Mouse (Mus musculus) brain, embryonic 14.5 days (tissue): ENCODE data around the gene Gm47841. TPM values are rescaled to one million over a fixed set of nuclear protein-coding genes. Genes with fewer than 3 reads are reported as not detected.

Source experiments
- DNase-seq: peaks from one replicate; pipeline ENCODE4 v3.0.0-alpha.2; 2011; ENCODE audit warnings: low read depth
- CTCF ChIP-seq: fragments of 200-500 bp; IDR thresholded peaks from 2 replicates; pipeline ENCODE4 v1.5.1; 2012; ENCODE audit warnings: inconsistent platforms, mild to moderate bottlenecking, moderate library complexity, borderline replicate concordance; ENCODE audit not compliant: insufficient read depth, insufficient read length; ENCODE audit errors: extremely low read depth
- POLR2A ChIP-seq: fragments of 200-500 bp; IDR thresholded peaks from 2 replicates; pipeline ENCODE4 v1.6.1; 2012; ENCODE audit warnings: mild to moderate bottlenecking, inconsistent platforms, borderline replicate concordance; ENCODE audit not compliant: poor library complexity, insufficient read depth, insufficient read length, severe bottlenecking; ENCODE audit errors: extremely low read depth
- polyA plus RNA-seq: library from polyadenylated mRNA; depleted of rRNA; stranded (reverse); fragments of >200 nt; gene quantifications from 2 replicates; pipeline ENCODE4 v1.2.3, GENCODE M21; 2012

Gene Gm47841
- polyA plus RNA-seq, 1 experiment = not detected

DNA sequence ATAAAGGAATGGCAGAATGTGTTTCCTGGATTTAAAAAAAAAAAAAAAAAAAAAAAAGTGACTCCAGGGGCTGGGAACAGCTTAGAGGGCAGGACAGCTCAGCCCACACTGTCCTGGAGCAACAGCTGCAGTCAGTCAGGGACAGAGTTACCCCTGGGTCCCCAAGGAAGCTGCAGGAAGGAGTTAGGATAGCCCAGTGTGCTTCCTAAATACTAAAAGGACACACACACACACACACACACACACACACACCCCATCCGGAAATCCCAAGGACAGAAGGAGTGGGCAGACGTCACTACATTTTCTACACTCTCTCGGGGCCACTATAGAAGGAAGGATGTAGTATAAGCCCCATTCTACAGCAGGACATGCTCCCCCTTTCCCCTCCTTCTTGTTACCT is 20.8 kb upstream of the Gm47841 start:
- DNase-seq = no peak
- no peak for TF ChIP-seq POLR2A
- TF ChIP-seq CTCF = no peak

- peak; percentile 54 for DNase-seq
- TF ChIP-seq POLR2A = no peak
- TF ChIP-seq CTCF = no peak
Measured at GRCm38 (mm10) chr15:101066920-101067696, 19.9 kb upstream of the Gm47841 start.

GRCm38 (mm10) chr15:101066364-101066847 is 19.2 kb upstream of the Gm47841 start:
- DNase-seq = no peak
- TF ChIP-seq CTCF (no peak), POLR2A (no peak)

- TF ChIP-seq CTCF = no peak
- TF ChIP-seq POLR2A = no peak
- no peak for DNase-seq
Measured at GRCm38 (mm10) chr15:101065069-101065468, 17.9 kb upstream of the Gm47841 start.

DNA sequence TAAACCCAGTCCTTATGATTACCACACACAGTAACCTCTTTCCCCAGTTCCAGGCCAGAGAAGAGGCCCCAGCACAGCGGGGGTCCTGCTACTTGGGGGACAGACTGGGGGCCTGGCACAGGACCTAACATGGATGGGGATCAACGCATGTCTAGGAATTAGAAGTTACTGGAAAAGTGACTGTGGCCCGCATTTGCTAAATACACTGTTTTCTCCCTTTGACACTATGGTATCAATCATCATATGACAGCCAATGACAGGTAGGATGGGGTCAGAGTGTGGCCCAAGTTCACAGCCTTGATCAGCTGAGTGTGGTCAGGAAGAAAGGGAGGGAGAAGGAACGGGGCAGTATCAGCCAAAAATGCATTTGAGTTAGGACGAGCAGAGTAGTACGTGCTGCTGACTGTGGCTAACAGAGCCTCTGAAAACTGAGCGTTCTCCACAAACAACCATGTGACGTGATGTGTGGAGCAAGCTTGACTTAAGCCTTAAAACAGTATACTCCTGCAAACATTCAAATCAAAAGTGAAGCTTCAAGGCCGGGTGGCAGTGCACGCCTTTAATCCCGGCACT is 13.2 kb upstream of the Gm47841 start:
- no peak for DNase-seq

GRCm38 (mm10) chr15:101059570-101060279 is 12.5 kb upstream of the Gm47841 start:
- peak; percentile 63 for DNase-seq
- TF ChIP-seq CTCF (no peak), POLR2A (no peak)

More for the DNA sequence above, 13.2 kb upstream of the Gm47841 start:
- TF ChIP-seq POLR2A (no peak), CTCF (no peak)

DNA sequence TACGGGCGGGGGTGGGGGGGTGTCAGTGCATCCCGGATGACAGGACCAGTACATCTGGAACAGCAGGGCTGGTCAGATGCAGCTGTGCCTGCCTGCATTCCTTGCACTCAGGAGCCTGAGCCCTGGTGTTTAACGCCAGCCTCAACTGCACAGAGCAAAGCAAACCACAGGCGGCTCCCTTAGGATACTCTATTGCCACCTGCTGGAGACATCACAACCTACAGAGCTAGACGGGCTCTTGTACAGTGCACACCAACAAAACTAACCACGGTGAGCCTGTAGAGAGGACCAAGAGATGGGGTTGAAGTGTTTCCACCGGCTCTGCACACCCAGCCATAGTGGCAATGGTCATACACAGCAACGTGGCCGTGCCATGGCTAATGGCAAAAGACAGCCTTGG is 9.0 kb upstream of the Gm47841 start:
- peak; percentile 78 for DNase-seq
- peak; percentile 72 for TF ChIP-seq CTCF
- TF ChIP-seq POLR2A = no peak

DNA sequence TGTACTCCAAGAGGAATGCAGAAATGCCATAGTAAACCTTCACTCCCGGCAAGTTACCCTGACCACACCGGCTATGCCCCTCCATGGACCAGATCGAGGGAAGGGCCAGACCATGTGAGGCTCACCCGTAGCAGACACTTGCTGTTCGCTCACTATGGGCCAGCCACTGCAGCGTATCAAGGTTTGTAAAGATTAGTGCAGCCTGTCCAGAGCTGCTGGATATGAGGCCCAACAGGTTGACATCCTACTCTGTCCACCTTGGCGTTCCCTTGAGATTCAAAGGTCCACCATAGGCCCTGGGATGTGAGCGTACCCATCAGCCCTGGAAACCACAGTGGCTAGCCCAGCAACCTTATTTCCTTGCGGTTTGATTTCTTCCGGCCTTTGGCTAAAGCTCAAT is 7.3 kb upstream of the Gm47841 start:
- DNase-seq = no peak
- no peak for TF ChIP-seq CTCF
- TF ChIP-seq POLR2A = no peak

DNA sequence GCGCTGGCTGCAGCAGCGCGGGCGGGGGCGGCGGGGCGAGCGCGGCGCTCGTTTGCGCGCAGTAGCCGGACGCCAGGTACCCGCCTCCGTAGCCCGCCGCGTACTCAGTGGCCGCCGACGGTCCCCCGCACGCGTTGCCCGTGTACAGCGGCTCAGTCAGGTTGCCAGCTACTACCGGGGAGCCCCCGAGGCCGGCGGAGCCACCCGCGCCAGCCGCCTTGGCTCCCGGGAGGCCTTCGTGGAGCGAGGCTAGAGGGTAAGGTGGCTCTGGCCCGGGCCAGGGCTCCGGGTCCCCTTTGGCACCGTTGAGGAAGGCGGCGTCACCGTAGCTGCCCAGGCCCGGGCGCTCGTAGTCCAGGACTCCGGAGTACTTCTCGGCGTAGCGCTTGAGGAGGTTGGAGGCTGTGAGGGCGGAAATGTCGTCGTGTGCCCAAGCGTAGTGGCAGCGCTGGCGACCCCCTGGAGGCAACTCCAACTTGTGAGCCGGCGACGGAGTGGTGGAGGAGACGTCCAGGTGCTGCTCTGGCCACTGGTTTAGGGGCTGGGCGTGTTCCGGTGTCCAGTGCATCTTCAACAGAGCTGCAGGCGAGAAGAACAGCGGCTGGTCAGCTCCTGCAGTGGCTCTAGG is 6.7 kb upstream of the Gm47841 start:
- TF ChIP-seq CTCF (no peak), POLR2A (no peak)
- no peak for DNase-seq

DNA sequence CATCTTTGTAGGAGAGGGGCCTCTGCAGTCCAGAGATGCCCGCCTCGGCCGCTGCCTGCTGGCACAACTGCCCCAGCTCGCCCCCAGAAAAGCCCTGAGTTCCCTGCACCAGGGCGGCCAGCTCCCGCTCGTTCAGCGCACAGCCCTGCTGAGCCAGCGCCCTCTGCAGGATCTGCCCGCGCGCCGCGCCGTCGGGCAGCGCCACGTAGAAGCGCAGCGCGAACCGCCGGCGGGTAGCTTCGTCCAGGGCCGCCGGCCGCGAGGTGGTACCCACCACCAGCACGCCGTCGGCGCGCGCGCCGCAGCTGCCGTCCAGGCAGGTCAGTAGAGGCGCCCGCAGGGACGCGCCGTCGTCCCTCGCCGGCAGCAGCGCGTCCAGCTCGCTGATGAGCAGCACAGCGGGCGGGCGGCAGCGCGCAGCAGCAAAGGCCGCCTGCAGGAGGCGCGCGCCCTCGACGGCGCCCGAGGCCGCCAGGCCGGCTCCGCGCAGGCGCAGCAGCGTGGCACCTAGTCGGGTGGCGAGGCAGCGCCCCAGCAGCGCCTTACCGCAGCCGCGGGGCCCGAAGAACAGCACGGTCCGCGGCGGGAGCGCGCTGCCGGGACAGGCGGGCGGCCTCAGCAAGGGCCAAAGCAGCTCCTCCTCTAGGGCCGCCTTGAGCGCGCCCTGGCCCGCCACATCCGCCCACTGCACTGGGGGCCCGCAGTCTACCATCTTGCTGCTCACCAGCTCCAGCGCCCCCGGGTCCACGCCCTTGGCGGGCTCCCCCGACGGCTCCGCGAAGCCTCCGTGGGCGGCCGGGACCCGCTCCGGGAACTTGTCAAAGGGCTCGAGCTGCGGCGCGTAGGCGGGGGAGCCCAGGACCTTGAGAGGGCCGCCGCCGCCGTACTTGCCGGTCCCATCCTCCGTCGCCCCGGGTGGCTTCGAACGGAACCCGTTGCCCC is 5.6 kb upstream of the Gm47841 start:
- DNase-seq = peak; percentile 57
- TF ChIP-seq CTCF (peak; percentile 25; the same call in 1 of the 2 replicates), POLR2A (0 out of 2 replicates have a peak, but pooled peaks have one; percentile 9)
